Mouse (Mus musculus): ENCODE measurements at regions not wholly inside any gene's neighbourhood (a gene's known extent, or its start where the extent isn't known, plus 50 kb on each side); places are given as distances from the start of the nearest gene placed in this dataset.

DNA sequence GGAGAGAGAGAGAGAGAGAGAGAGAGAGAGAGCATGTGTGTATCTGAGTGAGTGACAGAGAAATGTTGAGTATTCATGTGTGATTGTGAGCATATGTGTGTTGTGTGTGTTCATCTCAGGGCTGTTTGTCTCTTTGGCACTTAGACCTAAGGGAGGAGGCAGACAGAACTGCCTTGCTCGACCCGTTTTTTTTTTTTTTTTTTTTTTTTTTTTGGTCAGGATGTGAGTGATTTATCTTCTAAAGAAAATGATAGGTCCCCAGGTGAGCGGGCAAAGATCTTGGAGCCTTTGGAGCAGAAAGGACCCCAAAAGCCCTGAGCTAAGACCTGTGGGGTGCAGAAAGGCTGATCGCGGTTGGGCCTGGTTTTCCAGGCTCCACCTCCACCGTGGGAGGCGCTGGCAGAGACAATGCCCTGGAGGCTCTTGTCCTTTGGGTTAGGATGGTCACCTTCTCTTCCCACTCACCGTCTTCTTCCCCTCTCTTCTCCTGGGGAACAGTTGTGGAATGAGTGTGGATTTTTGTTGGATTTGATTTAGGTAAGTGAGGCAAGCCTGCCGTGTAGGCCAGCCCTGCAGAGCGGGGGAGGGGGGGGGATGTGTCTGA, 147.1 kb upstream of the Ttc29 start:
- TF ChIP-seq TBP (IDR thresholded peaks at IDR 0.05; ENCODE audit: low read depth, low read length): no peak
- no peak for TF ChIP-seq POLR2A (IDR thresholded peaks at IDR 0.05; ENCODE audit: control insufficient read depth in 1 of 2, insufficient read depth in 1 of 2, low read depth in 1 of 2, low read length in 2 of 2, poor library complexity in 1 of 2)
- TF ChIP-seq CTCF (IDR thresholded peaks at IDR 0.05 in 2 of 3, conservative IDR thresholded peaks at IDR 0.05 in 1 of 3; ENCODE audit: control insufficient read depth in 1 of 3, insufficient read depth in 1 of 3, low read depth in 2 of 3, low read length in 3 of 3, poor library complexity in 1 of 3, severe bottlenecking in 1 of 3): no peak
- TF ChIP-seq USF1 (IDR thresholded peaks at IDR 0.05; ENCODE audit: low read depth, low read length): no peak
- TF ChIP-seq TAL1 (IDR thresholded peaks at IDR 0.05; ENCODE audit: low read length): no peak
- no peak for TF ChIP-seq E2F4 (IDR thresholded peaks at IDR 0.05; ENCODE audit: borderline replicate concordance, low read depth, low read length)
